Mouse (Mus musculus) layer of hippocampus, adult 18-20 months (tissue): ENCODE data around the gene Nfia. TPM values are rescaled to one million over a fixed set of nuclear protein-coding genes. Genes with fewer than 3 reads are reported as not detected.

Experiments used
- DNase-seq, 2 experiments: peaks; one replicate each; pipeline ENCODE4 v3.0.0; 2022; ENCODE audit warnings: low spot score in 2 of 2
- total RNA-seq, 2 experiments: library from RNA; stranded (reverse); gene quantifications; 2 replicates each; pipeline ENCODE4 v1.2.3; 2021

The Nfia gene
- total RNA-seq, 2 experiments from 2014 or later: 94.5 to 95.9 TPM

DNA sequence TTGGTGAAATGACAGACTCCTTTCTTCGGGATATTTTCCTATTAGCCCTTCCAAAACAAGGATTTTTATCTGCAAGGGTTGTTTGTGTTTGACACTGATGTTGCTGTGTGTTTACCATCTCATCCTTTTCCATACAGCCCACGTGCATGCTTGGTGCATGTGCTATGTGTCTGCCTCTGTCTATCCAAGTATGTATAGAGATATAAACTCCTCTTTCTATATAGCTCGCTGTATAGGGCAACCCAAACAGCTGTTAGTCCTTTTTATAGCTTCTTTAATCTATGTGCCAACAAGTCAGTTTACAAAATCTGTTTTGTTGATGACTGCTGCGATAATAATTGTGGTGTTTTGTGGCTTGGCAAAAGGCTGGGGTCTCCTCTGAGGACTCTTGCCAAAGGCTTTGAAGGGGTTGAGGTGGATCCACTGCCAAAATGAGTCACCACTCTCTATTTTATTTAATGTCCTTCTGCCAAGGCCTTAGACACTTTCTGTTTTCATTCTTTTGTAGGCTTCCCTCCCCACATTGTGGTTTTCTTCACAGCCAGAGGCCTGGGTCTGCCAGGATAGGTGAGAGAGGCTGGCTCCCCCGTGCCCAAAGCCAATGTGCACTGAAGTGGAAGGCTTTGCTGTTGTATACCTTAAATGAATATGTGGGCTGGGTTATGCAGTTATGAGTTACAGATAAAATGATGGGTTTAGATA lies 154.2 kb downstream of the Nfia start:
- no peak for DNase-seq

DNA sequence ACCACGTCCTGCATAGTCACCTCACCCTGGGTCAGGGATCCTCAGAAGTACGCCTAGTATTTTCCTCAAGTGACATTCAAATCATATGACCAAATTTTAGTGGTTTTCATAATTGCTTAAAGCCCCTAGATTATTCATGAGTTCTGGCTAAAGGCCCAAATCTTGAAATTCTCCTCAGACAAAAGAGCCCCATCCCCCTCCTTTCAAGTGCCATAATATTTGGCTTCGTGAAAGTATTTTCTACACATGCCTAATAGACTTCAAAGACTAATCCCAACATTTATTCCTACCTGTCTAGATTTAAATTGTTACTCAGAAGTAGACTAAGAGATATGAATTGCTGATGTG lies 154.7 kb downstream of the Nfia start:
- DNase-seq: no peak

DNA sequence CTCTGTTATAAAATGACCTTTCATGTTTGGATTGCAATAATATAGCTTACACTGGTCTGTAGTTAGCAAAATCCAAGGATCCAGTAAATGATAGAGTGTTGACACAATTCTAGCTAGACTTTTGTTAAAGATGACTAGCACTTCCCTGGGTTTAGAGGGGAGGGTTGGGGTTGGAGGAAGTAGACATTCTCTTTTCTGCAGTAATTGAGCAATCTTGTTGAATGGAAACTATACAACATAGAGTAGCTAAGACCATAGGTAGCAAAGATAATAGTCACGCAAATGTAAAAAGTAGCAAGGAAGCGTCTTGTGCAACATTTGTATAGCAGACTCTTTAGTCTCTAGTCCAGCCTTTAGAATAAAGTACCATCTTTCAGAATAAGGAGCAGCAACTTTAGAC lies 163.8 kb downstream of the Nfia start:
- DNase-seq: no peak

DNA sequence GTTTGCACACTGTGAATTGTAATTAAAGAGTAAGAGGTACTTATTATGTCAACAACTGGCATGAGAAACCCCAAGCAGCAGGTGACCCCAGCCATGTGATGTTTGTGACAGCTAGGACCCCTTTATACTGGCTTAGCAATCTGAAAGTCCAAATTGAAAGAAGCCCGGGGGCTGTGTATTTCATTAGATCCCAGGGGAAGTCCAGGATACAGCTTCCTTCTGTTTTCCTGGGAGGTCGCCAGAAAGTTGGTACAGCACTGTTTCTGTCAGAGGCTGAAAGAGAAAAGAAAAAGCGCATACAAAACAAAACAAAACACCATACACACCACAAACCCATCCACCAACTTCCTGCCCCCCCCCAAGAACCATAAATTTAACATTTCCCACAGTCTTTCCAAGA lies 164.4 kb downstream of the Nfia start:
- DNase-seq: peak in 1 of 2 experiments; percentile 62

DNA sequence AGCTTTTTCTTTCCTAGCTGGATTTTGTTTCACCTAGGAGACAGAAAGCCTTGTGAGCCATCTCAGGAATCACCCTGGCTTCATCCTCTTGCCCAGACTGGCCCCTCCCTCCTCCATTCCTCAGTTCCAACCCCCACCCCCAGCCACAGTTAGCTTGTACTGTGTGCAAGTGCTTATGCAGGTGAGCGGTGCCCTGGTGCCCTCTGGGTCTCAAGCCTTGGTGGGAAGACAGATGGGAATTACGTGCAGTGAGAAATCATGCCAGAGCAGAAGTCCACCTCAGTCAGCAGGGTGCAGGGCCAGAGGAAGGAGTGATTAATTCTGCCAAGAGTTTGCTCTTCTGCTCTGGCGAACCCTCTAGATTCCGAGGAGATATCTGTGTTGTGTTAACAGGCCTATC lies 167.0 kb downstream of the Nfia start:
- no peak for DNase-seq

GRCm38 (mm10) chr4:97939920-97940520 lies 167.5 kb downstream of the Nfia start:
- no peak for DNase-seq

GRCm38 (mm10) chr4:97941616-97942015 lies 169.1 kb downstream of the Nfia start:
- no peak for DNase-seq

DNA sequence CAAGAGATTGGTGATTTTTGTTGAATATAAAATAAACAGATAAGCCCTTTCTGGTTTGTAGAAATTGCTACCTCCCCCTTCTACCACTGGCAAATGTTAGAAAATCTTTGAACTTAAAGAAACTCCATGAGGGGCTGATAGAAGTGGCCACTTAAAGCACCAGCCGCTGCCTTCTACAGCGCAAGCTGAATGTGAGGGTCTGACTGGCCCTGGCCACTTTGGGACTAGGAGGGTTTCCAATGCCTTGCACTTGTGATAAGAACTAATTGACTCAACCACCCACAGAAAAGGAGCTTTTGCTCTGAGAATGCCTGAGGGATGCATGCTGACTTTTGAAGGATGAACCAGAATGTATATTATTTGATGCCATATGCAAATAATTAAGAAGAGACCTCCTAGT lies 171.8 kb downstream of the Nfia start:
- no peak for DNase-seq

DNA sequence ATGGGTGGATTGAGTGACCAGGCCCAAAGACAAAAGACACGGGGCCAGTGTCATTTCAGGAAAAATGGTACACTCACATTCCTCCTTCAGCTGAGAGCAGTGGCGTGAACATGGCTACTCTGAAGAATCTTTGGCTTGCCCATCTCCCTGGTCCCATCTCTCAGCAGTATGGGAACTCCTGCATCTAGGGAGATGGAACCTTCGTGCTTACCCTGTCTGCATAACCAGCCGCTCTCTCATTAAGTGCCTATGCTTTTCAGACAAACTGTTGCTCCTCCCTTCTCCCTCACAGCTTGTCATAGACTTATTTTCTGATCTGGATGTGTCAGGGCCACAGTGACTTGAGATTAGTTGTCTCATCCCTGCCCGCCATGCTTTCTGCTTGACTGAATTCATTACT lies 174.9 kb downstream of the Nfia start:
- no peak for DNase-seq

DNA sequence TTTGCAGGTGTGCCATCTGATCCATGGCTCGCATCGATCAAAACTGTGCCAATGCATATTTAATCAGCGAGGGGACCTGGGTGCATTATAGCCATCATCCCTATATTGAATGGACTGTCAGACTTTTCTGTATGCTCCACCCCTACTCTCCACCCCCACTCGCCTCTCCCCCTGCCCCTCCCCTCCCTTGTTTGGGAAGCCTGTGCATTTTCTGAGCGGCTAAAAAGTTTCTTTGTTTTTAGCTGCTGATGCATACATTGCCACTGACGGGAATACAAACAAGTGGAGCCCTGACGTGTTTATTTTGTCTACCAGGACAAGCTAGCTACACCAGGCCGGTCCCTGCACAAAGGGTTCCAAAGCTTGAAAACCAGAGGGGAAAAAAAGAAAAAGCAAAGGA lies 175.7 kb downstream of the Nfia start:
- DNase-seq: no peak

DNA sequence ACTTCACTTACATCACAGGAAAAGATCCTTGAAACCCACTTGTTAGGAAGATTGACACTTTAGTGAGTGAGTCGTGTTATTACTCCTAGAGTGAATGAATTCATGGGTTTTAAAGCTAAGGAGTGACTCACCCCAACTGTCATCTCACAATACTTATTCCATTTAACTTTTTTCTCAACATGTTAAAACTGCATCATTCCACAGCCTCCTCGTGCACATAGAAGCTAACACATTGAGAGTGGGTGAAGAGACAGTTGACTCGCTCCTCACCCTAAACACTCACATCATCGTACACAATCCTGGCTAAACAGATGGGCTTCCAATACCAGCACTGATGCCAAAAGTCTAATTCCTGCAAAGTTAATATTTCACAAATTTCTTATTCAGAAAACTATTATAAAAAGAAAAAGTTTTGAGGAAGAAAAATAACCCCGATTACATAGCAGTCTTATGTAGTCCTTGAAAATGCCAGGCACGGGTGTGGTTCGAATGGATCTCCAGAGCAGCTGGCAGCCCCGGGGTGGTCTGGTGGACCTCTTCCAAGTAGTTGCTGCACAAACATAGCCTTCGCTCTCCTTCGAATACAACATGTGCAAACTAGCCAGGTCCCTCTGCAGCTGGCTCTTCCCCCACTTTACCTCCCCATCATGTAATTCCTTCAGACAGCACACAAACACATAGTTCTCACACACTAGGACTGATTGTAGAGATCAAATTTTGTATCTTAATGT lies 178.0 kb downstream of the Nfia start:
- peak; percentile 32 to 66 for DNase-seq

GRCm38 (mm10) chr4:97953886-97954285 lies 181.4 kb downstream of the Nfia start:
- peak in 1 of 2 experiments; percentile 32 for DNase-seq

DNA sequence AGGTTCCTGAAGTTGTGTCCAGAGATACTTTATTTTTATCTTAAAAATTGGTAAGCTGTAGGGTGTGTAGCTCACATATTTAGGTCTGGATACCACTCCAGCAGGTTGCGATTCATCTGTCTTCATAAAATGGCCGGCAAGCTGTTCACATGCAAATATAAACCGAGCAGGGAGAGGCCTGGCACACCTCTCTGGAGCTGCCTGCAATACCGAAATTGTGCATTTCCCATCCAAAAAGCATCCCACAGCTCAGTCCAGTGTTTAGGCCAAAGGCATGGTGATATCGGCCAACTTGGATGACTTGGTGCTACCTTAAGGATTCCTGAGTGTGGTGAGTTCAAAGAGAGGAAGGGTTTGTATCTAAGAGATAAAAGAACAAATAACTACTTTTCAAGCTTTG lies 185.6 kb downstream of the Nfia start:
- DNase-seq: no peak

- DNase-seq: no peak
These were observed 190.3 kb downstream of the Nfia start for GRCm38 (mm10) chr4:97962856-97963255.

GRCm38 (mm10) chr4:97963951-97964350 lies 191.4 kb downstream of the Nfia start:
- no peak for DNase-seq

DNA sequence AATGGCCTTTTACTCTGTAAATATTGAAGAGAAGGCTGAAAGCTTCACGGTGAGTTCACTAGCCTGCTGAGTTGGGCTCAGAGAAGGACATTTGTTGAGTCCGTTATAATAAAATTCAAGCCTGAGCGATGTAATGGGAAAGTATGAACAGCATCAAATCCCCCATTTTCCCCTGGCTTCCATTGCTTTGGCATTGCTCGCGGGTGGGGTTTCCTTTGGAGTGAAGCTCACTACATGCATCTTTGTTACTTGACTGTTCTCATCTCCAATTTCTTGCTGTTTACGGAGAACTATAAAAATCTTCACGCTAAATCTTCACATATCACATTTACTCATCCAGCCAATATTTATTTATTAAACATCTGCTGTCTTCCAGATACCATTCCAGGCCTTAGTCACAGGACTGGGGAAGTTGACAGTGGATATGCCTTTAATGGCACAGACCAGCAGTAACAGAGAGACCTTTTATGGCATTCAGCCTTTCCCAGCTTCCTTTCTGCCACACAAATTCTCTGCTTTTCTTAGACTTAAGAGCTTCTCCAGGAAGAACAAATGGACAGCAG lies 196.3 kb downstream of the Nfia start:
- DNase-seq: no peak

DNA sequence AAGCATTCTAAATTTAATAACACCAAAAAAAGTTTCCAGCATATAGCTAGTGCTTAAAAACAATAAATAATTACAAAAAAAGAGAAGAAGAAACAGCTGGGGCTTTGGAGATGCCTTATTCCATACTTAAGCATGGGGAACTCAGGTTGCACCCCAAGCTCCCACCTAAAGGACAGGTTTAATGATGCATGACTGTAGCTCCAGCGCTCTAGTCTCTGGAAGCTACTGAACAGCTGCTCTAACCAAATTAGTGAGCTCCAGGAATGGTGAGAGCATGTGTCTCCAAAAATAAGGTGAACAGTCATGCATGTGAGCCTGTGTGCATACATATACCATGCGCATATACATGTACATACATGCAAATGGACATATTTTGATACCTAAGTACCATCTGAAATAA lies 200.5 kb downstream of the Nfia start:
- no peak for DNase-seq

GRCm38 (mm10) chr4:97974037-97974436 lies 201.5 kb downstream of the Nfia start:
- no peak for DNase-seq

DNA sequence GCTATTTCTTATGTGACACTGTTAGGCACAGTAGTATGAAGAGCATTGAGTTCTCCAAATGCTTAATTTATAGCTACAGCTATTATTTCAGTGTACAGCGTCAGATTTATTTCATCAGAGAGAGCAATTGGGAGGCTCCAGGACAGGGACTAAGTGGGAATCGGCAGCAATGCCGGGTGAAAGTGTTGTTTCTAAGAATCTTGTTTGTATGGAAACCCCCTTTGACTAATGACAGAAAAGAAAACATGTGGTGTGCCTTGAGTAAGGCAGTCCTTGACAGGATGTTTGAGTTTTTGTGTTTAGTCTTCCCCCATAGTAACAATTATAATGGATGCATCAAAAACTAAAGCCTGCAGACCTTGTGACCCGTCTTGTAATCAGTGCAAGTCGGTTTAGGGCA lies 204.4 kb downstream of the Nfia start:
- DNase-seq: no peak

DNA sequence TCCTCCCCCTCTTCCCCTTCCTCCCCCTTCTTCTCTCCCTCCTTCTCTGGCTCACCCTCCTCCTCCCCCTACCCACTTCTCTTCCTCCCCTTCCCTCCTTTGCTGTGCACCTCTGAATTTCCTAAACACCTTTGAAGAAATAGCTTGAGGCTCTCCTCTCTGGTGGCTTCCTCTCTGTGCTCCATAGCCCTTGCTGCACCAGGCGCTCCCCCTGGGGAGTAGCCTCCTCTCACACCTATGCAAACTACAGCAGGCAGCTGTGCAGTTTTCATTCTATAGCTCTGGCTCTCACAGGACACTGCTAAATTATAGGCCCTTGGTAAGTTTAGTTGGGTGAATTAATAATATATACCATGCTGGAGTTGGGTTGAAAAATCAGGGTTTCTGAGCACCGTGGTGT lies 211.8 kb downstream of the Nfia start:
- DNase-seq: no peak

DNA sequence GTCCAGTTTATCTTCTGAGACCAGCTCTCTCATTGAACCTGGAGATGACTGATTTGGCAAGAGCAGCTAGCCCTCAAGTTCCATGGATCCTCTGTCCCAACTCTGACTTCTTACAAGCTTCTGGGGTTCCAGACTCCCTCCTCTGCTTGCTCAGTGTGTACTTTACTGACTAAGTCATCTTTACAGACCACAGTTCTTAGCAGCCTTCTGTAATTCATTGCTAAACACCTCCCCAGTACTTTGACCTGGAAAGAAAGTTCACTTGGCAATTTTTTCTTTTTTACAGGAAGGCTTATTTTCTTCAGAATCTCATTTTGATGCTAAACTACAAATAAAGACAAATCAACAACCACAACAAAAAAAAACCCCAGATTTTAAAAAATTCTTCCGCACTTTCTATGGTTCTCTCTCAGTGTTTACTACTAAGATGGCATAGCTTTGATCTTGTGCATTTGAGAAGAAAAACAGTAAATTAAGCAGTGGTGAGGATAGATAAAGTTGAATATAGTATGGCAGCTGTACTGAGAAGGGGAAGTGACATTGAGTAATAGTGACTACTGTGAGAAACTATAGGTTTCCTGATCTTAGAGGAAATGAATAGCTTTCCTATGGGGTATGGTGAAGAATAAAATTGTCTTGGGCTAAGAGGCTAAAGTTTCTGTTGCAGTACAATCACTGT lies 213.7 kb downstream of the Nfia start:
- DNase-seq: no peak

DNA sequence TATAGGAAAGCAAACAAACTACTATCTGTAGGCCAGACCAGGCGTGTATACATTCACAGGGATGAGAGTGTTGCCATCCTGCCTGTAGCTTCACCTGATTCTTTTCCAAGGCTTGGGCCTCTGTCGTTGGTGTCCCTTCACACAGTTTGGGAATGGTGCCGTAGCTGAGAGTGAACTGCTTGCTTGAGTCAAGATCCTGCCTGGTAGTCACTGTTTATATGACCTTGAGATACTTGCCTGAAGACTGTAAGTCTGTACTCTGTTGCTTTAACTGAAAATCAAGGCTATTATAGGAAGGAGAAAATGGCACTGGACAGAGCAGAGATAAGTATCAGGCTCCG lies 214.2 kb downstream of the Nfia start:
- DNase-seq: no peak
